In genomic region chr19:41932686-41933085, GRCm38 (mm10) we compare ENCODE assay signal across 8 mouse cellular contexts. TPM values are rescaled to one million over a fixed set of nuclear protein-coding genes. Genes with fewer than 3 reads are reported as not detected.
DNase-seq lines count a peak whose midpoint lies in the region; ATAC-seq and TF ChIP-seq lines count a peak whose summit lies in the region.

No protein-coding gene starts in this region.

- H3K36me3 ChIP-seq in kidney, embryonic 15.5 days: peaks cover 50% of the 10 kb centered on the region
- H3K36me3 ChIP-seq in ES-Bruce4 (ENCODE audit: control insufficient read depth, insufficient read depth, low read length, poor library complexity, severe bottlenecking): peaks cover 20% of the 10 kb centered on the region
- no peaks in the 10 kb centered on the region; the same call in none of the 2 replicates for H3K36me3 ChIP-seq in embryonic facial prominence, embryonic 11.5 days (replicated peaks; ENCODE audit: control insufficient read depth, insufficient read depth, low read depth, low read length)
- peaks cover 15% of the 10 kb centered on the region for H3K36me3 ChIP-seq in intestine, postnatal 0 days (ENCODE audit: control insufficient read depth, insufficient read depth)
- H3K36me3 ChIP-seq in neural tube, embryonic 11.5 days (ENCODE audit: control insufficient read depth, insufficient read depth, low read length): peaks cover 5% of the 10 kb centered on the region; the same call in 1 of the 2 replicates

- ATAC-seq in kidney, embryonic 15.5 days (replicated peaks; ENCODE audit: low FRiP score): peak; percentile 8; the same call in 1 of the 2 replicates
- no peak for ATAC-seq in embryonic facial prominence, embryonic 11.5 days (replicated peaks; ENCODE audit: insufficient number of reproducible peaks, low FRiP score, low TSS enrichment, low read depth)
- peak; percentile 14; the same call in 1 of the 2 replicates for ATAC-seq in intestine, postnatal 0 days
- no peak for ATAC-seq in neural tube, embryonic 11.5 days (ENCODE audit: insufficient read depth, low FRiP score, low TSS enrichment)

- no peaks in the 10 kb centered on the region for H3K9me3 ChIP-seq in kidney, embryonic 15.5 days (replicated peaks)
- no peaks in the 10 kb centered on the region for H3K9me3 ChIP-seq in ES-Bruce4 (replicated peaks; ENCODE audit: control insufficient read depth, insufficient read depth, low read length, poor library complexity, severe bottlenecking)
- no peaks in the 10 kb centered on the region for H3K9me3 ChIP-seq in embryonic facial prominence, embryonic 11.5 days (replicated peaks; ENCODE audit: control insufficient read depth, low read length)
- no peaks in the 10 kb centered on the region for H3K9me3 ChIP-seq in intestine, postnatal 0 days (ENCODE audit: control insufficient read depth)
- H3K9me3 ChIP-seq in neural tube, embryonic 11.5 days (ENCODE audit: control insufficient read depth, low read length): no peaks in the 10 kb centered on the region

- under 1% methylated on average over 28 of the region's 28 CpGs for WGBS in kidney, embryonic 15.5 days
- under 1% methylated on average over 28 of the region's 28 CpGs for WGBS in embryonic facial prominence, embryonic 11.5 days
- WGBS in intestine, postnatal 0 days: under 1% methylated on average over 28 of the region's 28 CpGs
- WGBS in neural tube, embryonic 11.5 days: under 1% methylated on average over 28 of the region's 28 CpGs

- no peak for TF ChIP-seq EP300 in ES-Bruce4 (IDR thresholded peaks at IDR 0.05; ENCODE audit: insufficient read depth, low read depth, low read length)

- H3K27me3 ChIP-seq in kidney, embryonic 15.5 days: no peaks in the 10 kb centered on the region
- H3K27me3 ChIP-seq in ES-Bruce4 (ENCODE audit: control insufficient read depth, insufficient read depth, low read length, poor library complexity, severe bottlenecking): no peaks in the 10 kb centered on the region
- H3K27me3 ChIP-seq in embryonic facial prominence, embryonic 11.5 days (ENCODE audit: control insufficient read depth, insufficient read depth, low read length): no peaks in the 10 kb centered on the region
- no peaks in the 10 kb centered on the region for H3K27me3 ChIP-seq in intestine, postnatal 0 days (replicated peaks; ENCODE audit: control insufficient read depth, insufficient read depth, low read length)
- H3K27me3 ChIP-seq in neural tube, embryonic 11.5 days (ENCODE audit: control insufficient read depth, insufficient read depth, low read length): no peaks in the 10 kb centered on the region

- H3K27ac ChIP-seq in kidney, embryonic 15.5 days: 0 out of 2 replicates have a peak overlapping the region, but pooled peaks have one; percentile 2
- no peak overlapping the region for H3K27ac ChIP-seq in ES-Bruce4 (ENCODE audit: insufficient read depth, low read length)
- no peak overlapping the region for H3K27ac ChIP-seq in embryonic facial prominence, embryonic 11.5 days (replicated peaks; ENCODE audit: low read depth, low read length)
- H3K27ac ChIP-seq in intestine, postnatal 0 days (ENCODE audit: low read depth, low read length): peak overlapping the region; percentile 28; the same call in 1 of the 2 replicates
- H3K27ac ChIP-seq in neural tube, embryonic 11.5 days (ENCODE audit: low read depth, low read length): peak overlapping the region; percentile 53; the same call in 1 of the 2 replicates

- TF ChIP-seq CTCF in ES-Bruce4 (IDR thresholded peaks at IDR 0.05; ENCODE audit: low read depth, low read length): no peak
- no peak for TF ChIP-seq CTCF in intestine, postnatal 0 days (IDR thresholded peaks at IDR 0.05; ENCODE audit: low read depth)

- DNase-seq in kidney, adult 8-10 months: no peak
- DNase-seq in embryonic facial prominence, embryonic 11.5 days (ENCODE audit: low spot score): peak; percentile 12
- peak; percentile 19 for DNase-seq in neural tube, embryonic 11.5 days (ENCODE audit: low spot score)
- DNase-seq in urinary bladder, postnatal 14 days (ENCODE audit: low spot score): no peak
- DNase-seq in layer of hippocampus, postnatal 14 days (ENCODE audit: low spot score in 2 of 2): no peak

- no peak for TF ChIP-seq POLR2A in ES-Bruce4 (IDR thresholded peaks at IDR 0.05; ENCODE audit: insufficient read depth, low read length)

- H3K4me3 ChIP-seq in kidney, embryonic 15.5 days (replicated peaks): peak overlapping the region; percentile 89
- peak overlapping the region; percentile 90 for H3K4me3 ChIP-seq in ES-Bruce4 (ENCODE audit: low read depth, low read length)
- H3K4me3 ChIP-seq in embryonic facial prominence, embryonic 11.5 days (ENCODE audit: low read depth, low read length): peak overlapping the region; percentile 85
- H3K4me3 ChIP-seq in intestine, postnatal 0 days (ENCODE audit: low read depth, low read length): peak overlapping the region; percentile 90
- H3K4me3 ChIP-seq in neural tube, embryonic 11.5 days (ENCODE audit: low read depth, low read length): peak overlapping the region; percentile 97

- peaks cover 21% of the 10 kb centered on the region for H3K4me1 ChIP-seq in kidney, embryonic 15.5 days
- no peaks in the 10 kb centered on the region for H3K4me1 ChIP-seq in ES-Bruce4 (ENCODE audit: control insufficient read depth, insufficient read depth, low read length)
- no peaks in the 10 kb centered on the region for H3K4me1 ChIP-seq in embryonic facial prominence, embryonic 11.5 days (ENCODE audit: control insufficient read depth, insufficient read depth, low read length)
- H3K4me1 ChIP-seq in intestine, postnatal 0 days (replicated peaks; ENCODE audit: control insufficient read depth, insufficient read depth, low read length): peaks cover 5% of the 10 kb centered on the region; the same call in 1 of the 2 replicates
- H3K4me1 ChIP-seq in neural tube, embryonic 11.5 days (ENCODE audit: control insufficient read depth, insufficient read depth, low read length): peaks cover 13% of the 10 kb centered on the region

- peak overlapping the region; percentile 77 for H3K4me2 ChIP-seq in kidney, embryonic 15.5 days
- peak overlapping the region; percentile 48 for H3K4me2 ChIP-seq in embryonic facial prominence, embryonic 11.5 days (ENCODE audit: low read depth, low read length)
- peak overlapping the region; percentile 90 for H3K4me2 ChIP-seq in intestine, postnatal 0 days (replicated peaks; ENCODE audit: low read depth)
- peak overlapping the region; percentile 81 for H3K4me2 ChIP-seq in neural tube, embryonic 11.5 days (ENCODE audit: low read depth)

- peak overlapping the region; percentile 78 for H3K9ac ChIP-seq in kidney, embryonic 15.5 days
- peak overlapping the region; percentile 52 for H3K9ac ChIP-seq in ES-Bruce4 (ENCODE audit: low read depth, poor library complexity, severe bottlenecking)
- H3K9ac ChIP-seq in embryonic facial prominence, embryonic 11.5 days (replicated peaks; ENCODE audit: low read length): peak overlapping the region; percentile 67
- peak overlapping the region; percentile 67 for H3K9ac ChIP-seq in intestine, postnatal 0 days (ENCODE audit: low read depth, low read length)
- H3K9ac ChIP-seq in neural tube, embryonic 11.5 days (ENCODE audit: low read length): peak overlapping the region; percentile 76

RNA-seq across cellular contexts. Expression of gene Exosc1, which starts 0.5 kb away (rescaled TPM):
- 85.1 TPM in 2 replicates for polyA plus RNA-seq in kidney, embryonic 15.5 days (2015; fragmentation: Nextera tagmentation; extraction: Ambion mirVana)
- 52.4 and 55.8 TPM in 2 replicates for polyA plus RNA-seq in ES-Bruce4 (2011; ENCODE audit: insufficient read depth, insufficient read length, low read depth, missing spikeins)
- polyA plus RNA-seq in embryonic facial prominence, embryonic 11.5 days (2014; fragmentation: Nextera tagmentation; extraction: Ambion mirVana): 80.3 and 82.4 TPM in 2 replicates
- 32.3 and 33.3 TPM in 2 replicates for polyA plus RNA-seq in intestine, postnatal 0 days (2015; fragmentation: Nextera tagmentation; extraction: Ambion mirVana)
- polyA plus RNA-seq in neural tube, embryonic 11.5 days (2014; fragmentation: Nextera tagmentation; extraction: Ambion mirVana): 61.3 and 67.0 TPM in 2 replicates
- total RNA-seq in layer of hippocampus, postnatal 14 days (2021): 10 to 100 TPM; 26.1 to 26.7 TPM

RNA-seq across cellular contexts. Expression of gene Zdhhc16, which starts 0.6 kb away (rescaled TPM):
- 81.6 and 89.6 TPM in 2 replicates for polyA plus RNA-seq in kidney, embryonic 15.5 days (2015; fragmentation: Nextera tagmentation; extraction: Ambion mirVana)
- 49.7 and 64.4 TPM in 2 replicates for polyA plus RNA-seq in ES-Bruce4 (2011; ENCODE audit: insufficient read depth, insufficient read length, low read depth, missing spikeins)
- 64.0 and 71.1 TPM in 2 replicates for polyA plus RNA-seq in embryonic facial prominence, embryonic 11.5 days (2014; fragmentation: Nextera tagmentation; extraction: Ambion mirVana)
- polyA plus RNA-seq in intestine, postnatal 0 days (2015; fragmentation: Nextera tagmentation; extraction: Ambion mirVana): 37.7 and 38.4 TPM in 2 replicates
- polyA plus RNA-seq in neural tube, embryonic 11.5 days (2014; fragmentation: Nextera tagmentation; extraction: Ambion mirVana): 66.8 and 69.2 TPM in 2 replicates
- total RNA-seq in layer of hippocampus, postnatal 14 days (2021): 10 to 100 TPM; 53.1 to 56.1 TPM

RNA-seq across cellular contexts. Expression of gene Pgam1, which starts 21.0 kb away (rescaled TPM):
- 688 and 748 TPM in 2 replicates for polyA plus RNA-seq in kidney, embryonic 15.5 days (2015; fragmentation: Nextera tagmentation; extraction: Ambion mirVana)
- 668 and 681 TPM in 2 replicates for polyA plus RNA-seq in ES-Bruce4 (2011; ENCODE audit: insufficient read depth, insufficient read length, low read depth, missing spikeins)
- 787 and 839 TPM in 2 replicates for polyA plus RNA-seq in embryonic facial prominence, embryonic 11.5 days (2014; fragmentation: Nextera tagmentation; extraction: Ambion mirVana)
- polyA plus RNA-seq in intestine, postnatal 0 days (2015; fragmentation: Nextera tagmentation; extraction: Ambion mirVana): 213 and 223 TPM in 2 replicates
- polyA plus RNA-seq in neural tube, embryonic 11.5 days (2014; fragmentation: Nextera tagmentation; extraction: Ambion mirVana): 824 and 860 TPM in 2 replicates
- total RNA-seq in layer of hippocampus, postnatal 14 days (2021): 100 to 1,000 TPM; 569 to 570 TPM

RNA-seq across cellular contexts. Expression of gene Rrp12, which starts 36.7 kb away (rescaled TPM):
- 17.8 and 18.8 TPM in 2 replicates for polyA plus RNA-seq in kidney, embryonic 15.5 days (2015; fragmentation: Nextera tagmentation; extraction: Ambion mirVana)
- polyA plus RNA-seq in ES-Bruce4 (2011; ENCODE audit: insufficient read depth, insufficient read length, low read depth, missing spikeins): 23.1 and 24.5 TPM in 2 replicates
- 14.0 and 14.5 TPM in 2 replicates for polyA plus RNA-seq in embryonic facial prominence, embryonic 11.5 days (2014; fragmentation: Nextera tagmentation; extraction: Ambion mirVana)
- polyA plus RNA-seq in intestine, postnatal 0 days (2015; fragmentation: Nextera tagmentation; extraction: Ambion mirVana): 4.7 and 5.0 TPM in 2 replicates
- 18.0 and 20.2 TPM in 2 replicates for polyA plus RNA-seq in neural tube, embryonic 11.5 days (2014; fragmentation: Nextera tagmentation; extraction: Ambion mirVana)
- 10 to 100 TPM; 33.4 to 34.0 TPM for total RNA-seq in layer of hippocampus, postnatal 14 days (2021)

RNA-seq across cellular contexts. Expression of gene Mms19, which starts 48.3 kb away (rescaled TPM):
- polyA plus RNA-seq in kidney, embryonic 15.5 days (2015; fragmentation: Nextera tagmentation; extraction: Ambion mirVana): 40.6 and 45.6 TPM in 2 replicates
- 77.9 and 83.9 TPM in 2 replicates for polyA plus RNA-seq in ES-Bruce4 (2011; ENCODE audit: insufficient read depth, insufficient read length, low read depth, missing spikeins)
- polyA plus RNA-seq in embryonic facial prominence, embryonic 11.5 days (2014; fragmentation: Nextera tagmentation; extraction: Ambion mirVana): 37.8 and 39.1 TPM in 2 replicates
- polyA plus RNA-seq in intestine, postnatal 0 days (2015; fragmentation: Nextera tagmentation; extraction: Ambion mirVana): 9.6 and 14.1 TPM in 2 replicates
- polyA plus RNA-seq in neural tube, embryonic 11.5 days (2014; fragmentation: Nextera tagmentation; extraction: Ambion mirVana): 29.0 and 35.1 TPM in 2 replicates
- total RNA-seq in layer of hippocampus, postnatal 14 days (2021): 10 to 100 TPM; 29.2 to 37.6 TPM

Comparison
In these comparisons a context has a peak if more than half of its experiments do, and no peak if none do; other contexts are left out.
1. ATAC-seq: peak in kidney, embryonic 15.5 days (single experiment) and intestine, postnatal 0 days (single experiment); none in embryonic facial prominence, embryonic 11.5 days (single experiment) and neural tube, embryonic 11.5 days (single experiment).
2. H3K27ac ChIP-seq: peak in kidney, embryonic 15.5 days (single experiment), intestine, postnatal 0 days (single experiment) and neural tube, embryonic 11.5 days (single experiment); none in ES-Bruce4 (single experiment) and embryonic facial prominence, embryonic 11.5 days (single experiment).
3. DNase-seq: peak in embryonic facial prominence, embryonic 11.5 days (single experiment) and neural tube, embryonic 11.5 days (single experiment); none in kidney, adult 8-10 months (0 of 2), urinary bladder, postnatal 14 days (single experiment) and layer of hippocampus, postnatal 14 days (0 of 2).
4. Peak in every context shown above with its lines, with median percentiles within 50 percentile points of each other: H3K4me2 ChIP-seq, H3K4me3 ChIP-seq and H3K9ac ChIP-seq.